Comparison of ENCODE assay signal across 11 mouse cellular contexts in genomic region chr2:105667626-105667950, GRCm38 (mm10). TPM values are rescaled to one million over a fixed set of nuclear protein-coding genes. Genes with fewer than 3 reads are reported as not detected.
DNase-seq lines count a peak whose midpoint lies in the region; ATAC-seq and TF ChIP-seq lines count a peak whose summit lies in the region.
"Had no signal": no experiment of that assay in that cellular context is flagged by ENCODE, and none has a peak within 500 bp of the region (broad histone marks: within the 10 kb centered on the region; RNA-seq: fewer than 3 reads in every experiment).

No protein-coding gene starts in this region.

- H3K4me3 ChIP-seq in hindbrain, embryonic 10.5 days = no peak overlapping the region; the same call in 1 of the 2 replicates
- no peak overlapping the region for H3K4me3 ChIP-seq in hindbrain, embryonic 13.5 days
- H3K4me3 ChIP-seq in ES-Bruce4 (ENCODE audit: low read depth, low read length) = 0 out of 2 replicates have a peak overlapping the region, but pooled peaks have one; percentile 1
- no peak overlapping the region for H3K4me3 ChIP-seq in embryonic facial prominence, embryonic 12.5 days

- peak; percentile 54 for DNase-seq in hindbrain, embryonic 10.5 days (ENCODE audit: low spot score)
- DNase-seq in gastrocnemius, postnatal 25 days = no peak
- DNase-seq in left cerebral cortex, postnatal 25 days (ENCODE audit: low spot score in 2 of 2) = no peak
- DNase-seq in frontal cortex, postnatal 25 days (ENCODE audit: low spot score in 2 of 2) = no peak
- DNase-seq: right cerebral cortex, postnatal 14 days; thymus, postnatal 4 days had no signal

- intact Hi-C loops in left cerebral cortex, postnatal 25 days (cut with DNase I) = no loop called here

- no peaks in the 10 kb centered on the region for H3K9me3 ChIP-seq in hindbrain, embryonic 10.5 days
- no peaks in the 10 kb centered on the region for H3K9me3 ChIP-seq in hindbrain, embryonic 13.5 days
- H3K9me3 ChIP-seq in ES-Bruce4 (replicated peaks; ENCODE audit: control insufficient read depth, insufficient read depth, low read length, poor library complexity, severe bottlenecking) = no peaks in the 10 kb centered on the region
- H3K9me3 ChIP-seq in embryonic facial prominence, embryonic 12.5 days = no peaks in the 10 kb centered on the region

- WGBS in hindbrain, embryonic 10.5 days = under 1% methylated on average over 11 of the region's 11 CpGs
- WGBS in hindbrain, embryonic 13.5 days = 2% methylated on average over 11 of the region's 11 CpGs
- WGBS in embryonic facial prominence, embryonic 12.5 days = 0% methylated on average over 11 of the region's 11 CpGs

- TF ChIP-seq CTCF in ES-Bruce4 (IDR thresholded peaks at IDR 0.05; ENCODE audit: low read depth, low read length) = peak; percentile 28

- no peak overlapping the region for H3K9ac ChIP-seq in hindbrain, embryonic 13.5 days
- H3K9ac ChIP-seq in ES-Bruce4 (ENCODE audit: low read depth, poor library complexity, severe bottlenecking) = no peak overlapping the region
- H3K9ac ChIP-seq in embryonic facial prominence, embryonic 12.5 days = no peak overlapping the region

- no peak overlapping the region for H3K27ac ChIP-seq in hindbrain, embryonic 10.5 days
- H3K27ac ChIP-seq in hindbrain, embryonic 13.5 days = no peak overlapping the region
- H3K27ac ChIP-seq in ES-Bruce4 (ENCODE audit: insufficient read depth, low read length) = no peak overlapping the region
- no peak overlapping the region for H3K27ac ChIP-seq in embryonic facial prominence, embryonic 12.5 days

- TF ChIP-seq EP300 in ES-Bruce4 (IDR thresholded peaks at IDR 0.05; ENCODE audit: insufficient read depth, low read depth, low read length) = no peak

- no peak for ATAC-seq in hindbrain, embryonic 13.5 days (ENCODE audit: low FRiP score)
- no peak for ATAC-seq in embryonic facial prominence, embryonic 12.5 days (ENCODE audit: insufficient number of reproducible peaks, insufficient read depth, low FRiP score, low TSS enrichment)
- ATAC-seq in megakaryocyte-erythroid progenitor cell, adult 5-6 weeks (replicated peaks; ENCODE audit: low FRiP score, low TSS enrichment, poor library complexity, severe bottlenecking) = 0 out of 2 replicates have a peak, but pooled peaks have one; percentile 36

- TF ChIP-seq POLR2A in ES-Bruce4 (IDR thresholded peaks at IDR 0.05; ENCODE audit: insufficient read depth, low read length) = no peak

- H3K4me2 ChIP-seq in hindbrain, embryonic 13.5 days = no peak overlapping the region
- 0 out of 2 replicates have a peak overlapping the region, but pooled peaks have one; percentile 9 for H3K4me2 ChIP-seq in embryonic facial prominence, embryonic 12.5 days (replicated peaks)
- H3K4me2 ChIP-seq: heart, embryonic 11.5 days had no signal

- H3K27me3 ChIP-seq in hindbrain, embryonic 10.5 days (ENCODE audit: insufficient read depth, poor library complexity, severe bottlenecking) = peaks cover 100% of the 10 kb centered on the region
- peaks cover 100% of the 10 kb centered on the region for H3K27me3 ChIP-seq in hindbrain, embryonic 13.5 days
- H3K27me3 ChIP-seq in ES-Bruce4 (ENCODE audit: control insufficient read depth, insufficient read depth, low read length, poor library complexity, severe bottlenecking) = peaks cover 20% of the 10 kb centered on the region
- H3K27me3 ChIP-seq in embryonic facial prominence, embryonic 12.5 days = peaks cover 93% of the 10 kb centered on the region

- no peaks in the 10 kb centered on the region for H3K36me3 ChIP-seq in hindbrain, embryonic 10.5 days
- no peaks in the 10 kb centered on the region for H3K36me3 ChIP-seq in hindbrain, embryonic 13.5 days
- H3K36me3 ChIP-seq in ES-Bruce4 (ENCODE audit: control insufficient read depth, insufficient read depth, low read length, poor library complexity, severe bottlenecking) = no peaks in the 10 kb centered on the region
- no peaks in the 10 kb centered on the region for H3K36me3 ChIP-seq in embryonic facial prominence, embryonic 12.5 days

- peaks cover 60% of the 10 kb centered on the region for H3K4me1 ChIP-seq in hindbrain, embryonic 10.5 days (replicated peaks)
- peaks cover 29% of the 10 kb centered on the region for H3K4me1 ChIP-seq in hindbrain, embryonic 13.5 days (replicated peaks)
- peaks cover 3% of the 10 kb centered on the region for H3K4me1 ChIP-seq in ES-Bruce4 (ENCODE audit: control insufficient read depth, insufficient read depth, low read length)
- H3K4me1 ChIP-seq in embryonic facial prominence, embryonic 12.5 days = 0 out of 2 replicates have a peak, but pooled peaks cover 3% of the 10 kb centered on the region

RNA-seq across cellular contexts. Expression of gene Pax6, which starts 1.1 kb away (rescaled TPM):
- 24.7 and 27.0 TPM in 2 replicates for polyA plus RNA-seq in hindbrain, embryonic 10.5 days (2016; fragmentation: Nextera tagmentation; extraction: Ambion mirVana)
- 26.4 and 29.8 TPM in 2 replicates for polyA plus RNA-seq in hindbrain, embryonic 13.5 days (2015; fragmentation: Nextera tagmentation; extraction: Ambion mirVana)
- 1.6 and 2.5 TPM in 2 replicates for polyA plus RNA-seq in ES-Bruce4 (2011; ENCODE audit: insufficient read depth, insufficient read length, low read depth, missing spikeins)
- polyA plus RNA-seq in embryonic facial prominence, embryonic 12.5 days (2016; fragmentation: Nextera tagmentation; extraction: Ambion mirVana) = 13.7 and 20.8 TPM in 2 replicates
- total RNA-seq in megakaryocyte-erythroid progenitor cell, adult 5-6 weeks (2014; fragmentation: Nextera tagmentation) = not detected in 2 replicates
- total RNA-seq in megakaryocyte-erythroid progenitor cell, adult 5-6 weeks (2017) = not detected in 2 replicates
- not detected for total RNA-seq in gastrocnemius, postnatal 25 days (2021)
- total RNA-seq in left cerebral cortex, postnatal 25 days (2021) = 1 to 10 TPM; 8.4 to 8.5 TPM
